ENCODE assay signal across 22 mouse cellular contexts in genomic region chr7:65380716-65381115, GRCm38 (mm10).
"Had no signal": no experiment of that assay in that cellular context is flagged by ENCODE, and none has a peak within 500 bp of the region (broad histone marks: within the 10 kb centered on the region; RNA-seq: fewer than 3 reads in every experiment).

No protein-coding gene starts in this region.

- H3K36me3 ChIP-seq: heart, embryonic 10.5 days; heart, embryonic 12.5 days; hindbrain, embryonic 13.5 days; hindbrain, embryonic 15.5 days; limb, embryonic 10.5 days; limb, embryonic 12.5 days; liver, embryonic 13.5 days had no signal

- H3K27me3 ChIP-seq: heart, embryonic 12.5 days; hindbrain, embryonic 15.5 days; limb, embryonic 12.5 days had no signal

- H3K4me3 ChIP-seq: heart, embryonic 10.5 days; heart, embryonic 12.5 days; hindbrain, embryonic 13.5 days; hindbrain, embryonic 15.5 days; layer of hippocampus, adult 2 months; left cerebral cortex, adult 2 months; limb, embryonic 10.5 days; limb, embryonic 12.5 days; liver, embryonic 13.5 days had no signal

- H3K9ac ChIP-seq: forebrain, postnatal 0 days; heart, embryonic 12.5 days; hindbrain, embryonic 13.5 days; hindbrain, embryonic 15.5 days; limb, embryonic 12.5 days; liver, embryonic 13.5 days had no signal

- H3K4me2 ChIP-seq: heart, embryonic 12.5 days; hindbrain, embryonic 13.5 days; hindbrain, embryonic 15.5 days; limb, embryonic 12.5 days; liver, embryonic 11.5 days; liver, embryonic 13.5 days had no signal

- DNase-seq: forebrain, postnatal 0 days; gastrocnemius, postnatal 10 days; gastrocnemius, postnatal 36 days; heart, postnatal 10 days; kidney, adult 11 months; kidney, adult 2 months; kidney, adult 9 months; kidney, postnatal 10 days; kidney, postnatal 25 days; kidney, postnatal 4 days; liver; liver, embryonic 13.5 days had no signal

- H3K9me3 ChIP-seq: heart, embryonic 10.5 days; heart, embryonic 12.5 days; hindbrain, embryonic 13.5 days; hindbrain, embryonic 15.5 days; limb, embryonic 10.5 days; limb, embryonic 12.5 days; liver, embryonic 13.5 days had no signal

- H3K27ac ChIP-seq: heart, embryonic 10.5 days; hindbrain, embryonic 13.5 days; hindbrain, embryonic 15.5 days; hindbrain, postnatal 0 days; limb, embryonic 10.5 days; limb, embryonic 12.5 days; liver, embryonic 13.5 days had no signal

- H3K4me1 ChIP-seq: liver, embryonic 13.5 days had no signal

- ATAC-seq: forebrain, postnatal 0 days; hindbrain, postnatal 0 days had no signal
